ENCODE assay signal across 9 mouse cellular contexts in the genomic region with DNA sequence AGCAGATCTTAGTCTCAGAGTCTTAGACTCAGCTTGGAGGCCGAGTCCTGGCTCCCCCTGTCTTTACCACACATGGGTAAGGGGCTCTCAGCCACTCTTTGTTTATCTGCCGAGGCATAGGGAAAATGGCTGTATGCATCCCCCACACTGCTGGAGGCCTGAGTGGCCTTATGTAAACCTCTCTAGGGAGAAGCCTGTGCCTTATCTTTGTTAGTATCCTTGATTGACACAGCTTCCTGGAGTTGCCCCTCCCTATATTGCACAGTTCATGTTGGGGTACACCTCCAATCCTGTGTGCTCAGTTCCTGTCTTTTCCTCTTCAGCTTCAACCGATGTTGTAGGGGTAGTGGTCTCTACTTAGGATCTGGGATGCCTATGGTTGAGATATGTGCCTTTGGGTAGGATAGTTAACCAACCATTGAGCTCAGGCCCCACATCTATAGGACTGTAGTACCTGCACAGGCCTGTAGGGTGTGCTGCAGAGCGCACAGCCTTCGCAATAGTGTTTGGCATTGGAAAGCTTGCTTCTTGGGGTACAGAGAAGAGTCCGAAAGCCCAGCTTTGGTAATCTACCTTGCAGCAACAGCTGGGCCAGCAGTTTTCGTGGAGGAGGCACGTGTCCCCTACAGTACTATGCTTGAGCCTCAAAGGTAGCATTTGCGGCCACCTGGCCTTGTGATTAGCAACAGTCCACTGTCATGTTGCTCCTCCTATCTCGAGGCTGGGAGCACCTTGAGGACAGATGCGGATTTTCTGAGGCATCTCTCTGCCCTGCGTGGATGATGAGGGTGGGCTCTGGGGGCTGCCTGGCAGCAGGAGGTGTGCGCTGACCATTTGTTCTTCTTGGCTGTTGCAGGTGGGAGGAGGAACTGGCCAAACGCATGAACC. TPM values are rescaled to one million over a fixed set of nuclear protein-coding genes. Genes with fewer than 3 reads are reported as not detected.
DNase-seq lines count a peak whose midpoint lies in the region.
"Had no signal": no experiment of that assay in that cellular context is flagged by ENCODE, and none has a peak within 500 bp of the region (broad histone marks: within the 10 kb centered on the region; RNA-seq: fewer than 3 reads in every experiment).

A gene (plus strand): TSS at position 830 of the 888 bp plus-strand sequence.

- DNase-seq in heart, adult 11 months = peak; percentile 95
- DNase-seq in heart, postnatal 25 days (ENCODE audit: low spot score) = no peak
- DNase-seq in CD8-positive naive resting alpha-beta T cell, adult 2 months (ENCODE audit: low read depth in 2 of 2, low spot score in 2 of 2) = peak; percentile 63 to 77
- peak; percentile 65 for DNase-seq in c-Kit-positive CD71-negative TER-119-negative erythroid progenitor cells, embryonic 14.5 days (ENCODE audit: low read depth)
- DNase-seq in heart, adult 9 months (ENCODE audit: low spot score in 2 of 2) = peak; percentile 57
- DNase-seq in layer of hippocampus, postnatal 10 days (ENCODE audit: low spot score in 2 of 2) = peak; percentile 61 to 73
- peak; percentile 78 for DNase-seq in testis, postnatal 10 days (ENCODE audit: low spot score)

- no peak within 1 kb of the TSS for H3K4me3 ChIP-seq in macrophage (ENCODE audit: inconsistent target)
- H3K4me3 ChIP-seq: erythroblast, embryonic 14.5 days had no signal

- H3K27ac ChIP-seq in macrophage = peak within 1 kb of the TSS; percentile 97

- H3K79me2 ChIP-seq in macrophage (ENCODE audit: inconsistent target) = peaks cover 61% of the 10 kb centered on the region

- 55% methylated on average over 14 of the region's 14 CpGs for WGBS in macrophage (ENCODE audit: missing documents)

- peaks cover 28% of the 10 kb centered on the region for H3K36me3 ChIP-seq in macrophage (ENCODE audit: inconsistent target)

- intact Hi-C loops in heart, postnatal 25 days (cut with DNase I) = no loop called here

RNA-seq across cellular contexts. Expression of the gene that starts here (rescaled TPM):
- not detected for total RNA-seq in heart, postnatal 25 days (2021)
- not detected for total RNA-seq in layer of hippocampus, postnatal 10 days (2021)
- under 1 TPM in 1 of 26 experiments, not detected in 25; 0.20 TPM for total RNA-seq in macrophage (2018; cell fraction: chromatin; rRNA removed)
- total RNA-seq in macrophage (2018; cell fraction: cytosol; rRNA removed) = not detected
- total RNA-seq in macrophage (2018; cell fraction: nucleus; rRNA removed) = not detected
- not detected in 3 replicates for polyA plus RNA-seq in macrophage (2018)

Comparison
In these comparisons a context has a peak if more than half of its experiments do, and no peak if none do; other contexts are left out.
1. Peak in DNase-seq in layer of hippocampus, postnatal 10 days; RNA of the gene not detected or under 1 TPM.